Mouse (Mus musculus): ENCODE data around the gene Swap70.

Swap70 gene

DNA sequence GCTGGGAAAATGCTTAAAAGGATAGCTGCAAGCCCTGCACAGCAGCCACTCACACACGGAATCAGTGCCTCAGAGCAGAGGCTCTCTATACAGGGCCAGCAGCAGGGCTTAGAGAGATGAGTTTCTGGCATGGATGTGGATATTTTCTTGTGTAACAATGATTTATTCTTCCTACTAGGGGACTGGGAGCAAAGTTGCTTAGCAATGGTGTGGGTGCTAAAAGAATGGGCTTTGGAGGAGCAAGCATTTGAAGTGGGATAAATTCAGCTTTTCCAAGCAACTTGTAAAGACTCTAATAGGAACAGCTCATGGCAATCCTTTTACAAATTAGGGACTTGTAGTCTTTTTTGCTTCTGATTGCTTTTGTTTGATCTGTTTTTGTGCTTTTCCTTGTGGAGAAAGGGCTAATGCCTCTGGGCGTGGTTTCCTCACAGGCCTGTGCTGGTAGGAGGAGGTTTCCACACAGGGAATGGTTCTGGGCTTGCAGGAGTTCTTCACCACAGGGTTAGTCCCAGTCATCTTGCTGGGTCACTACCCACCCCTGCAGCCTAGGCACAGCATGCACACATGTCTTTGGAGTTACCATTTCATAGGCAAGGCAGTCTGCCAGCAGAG lies 16.4 kb downstream of the Swap70 start:
- DNase-seq (ENCODE audit: low read depth, low spot score): peak; percentile 22

- no peak for DNase-seq (ENCODE audit: low read depth, low spot score)
Measured at GRCm38 (mm10) chr7:110239590-110239989, 18.1 kb downstream of the Swap70 start.

GRCm38 (mm10) chr7:110241472-110242289 lies 20.2 kb downstream of the Swap70 start:
- DNase-seq (ENCODE audit: low read depth, low spot score): no peak

DNA sequence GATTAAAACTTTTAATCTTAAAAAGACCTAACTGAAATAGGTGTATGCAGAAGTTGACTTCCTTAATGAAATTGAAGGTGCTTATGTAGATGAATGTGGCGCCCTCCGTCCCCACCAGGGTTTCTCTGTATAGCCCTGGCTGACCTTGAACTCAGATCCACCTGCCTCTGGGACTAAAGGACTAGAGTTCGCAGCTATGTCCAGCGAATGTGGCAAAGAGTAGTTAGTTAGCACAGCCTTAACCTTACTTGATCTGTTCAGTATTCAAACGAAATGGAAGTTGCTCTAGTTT lies 20.7 kb downstream of the Swap70 start:
- no peak for DNase-seq (ENCODE audit: low read depth, low spot score)

DNA sequence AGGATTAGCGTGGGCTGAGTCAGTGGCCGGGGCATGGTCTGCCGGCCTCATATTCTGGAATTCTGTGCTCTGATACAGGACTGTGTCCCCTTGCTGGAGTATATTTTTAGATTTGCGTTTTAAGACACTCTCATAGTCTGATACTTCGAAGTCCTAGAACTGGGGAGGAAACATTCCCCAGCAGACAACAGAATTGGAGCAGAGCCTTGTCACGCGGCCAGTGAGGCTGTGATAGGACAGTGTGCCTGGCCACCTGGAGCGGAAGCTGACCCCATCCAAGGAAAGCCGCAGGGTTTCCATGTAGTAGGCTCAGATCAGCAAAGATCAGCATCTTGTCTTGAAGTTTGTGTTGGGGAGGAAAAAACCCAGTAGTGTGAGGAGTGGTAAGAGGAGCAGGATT lies 23.6 kb downstream of the Swap70 start:
- DNase-seq (ENCODE audit: low read depth, low spot score): no peak

DNA sequence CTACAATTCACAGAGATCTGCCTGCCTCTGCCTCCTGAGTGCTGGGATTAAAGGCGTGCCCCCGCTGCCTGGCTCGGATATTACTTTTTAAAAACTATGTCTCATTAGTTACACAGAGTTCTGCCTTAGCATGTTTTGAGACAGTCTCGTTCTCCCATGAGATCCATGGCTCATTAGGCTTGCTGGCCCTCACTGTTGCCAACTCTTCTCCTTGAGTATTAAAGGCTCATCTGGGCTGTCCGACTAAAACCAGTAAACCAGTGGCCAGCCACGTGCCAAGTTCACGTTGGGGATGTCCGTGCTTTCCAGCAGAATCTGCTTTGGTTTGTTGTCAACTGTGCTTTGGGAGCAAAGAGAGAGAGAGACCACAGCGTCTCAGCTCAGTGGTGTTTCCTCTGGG lies 25.0 kb downstream of the Swap70 start:
- no peak for DNase-seq (ENCODE audit: low read depth, low spot score)

DNA sequence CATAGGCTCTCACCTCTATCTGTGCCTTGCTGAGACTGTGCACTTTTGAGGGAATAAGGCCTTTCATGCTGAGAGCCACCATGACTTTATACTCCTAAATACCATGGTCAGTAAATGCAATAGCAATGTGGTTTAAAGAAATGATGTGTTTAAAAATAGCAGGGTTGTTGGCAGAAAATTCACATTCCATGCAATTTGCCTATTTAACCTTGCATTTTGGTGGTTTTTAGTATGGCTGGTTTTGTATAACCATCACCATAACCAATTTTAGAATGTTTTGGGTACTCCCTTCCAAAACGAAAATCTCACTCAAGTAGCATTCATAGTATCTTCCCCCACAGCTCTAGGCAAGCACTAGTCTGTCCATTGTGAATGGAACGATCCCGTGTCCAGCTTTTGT lies 26.3 kb downstream of the Swap70 start:
- no peak for DNase-seq (ENCODE audit: low read depth, low spot score)

- DNase-seq (ENCODE audit: low read depth, low spot score): no peak
Measured at GRCm38 (mm10) chr7:110248677-110249076, 27.2 kb downstream of the Swap70 start.

DNA sequence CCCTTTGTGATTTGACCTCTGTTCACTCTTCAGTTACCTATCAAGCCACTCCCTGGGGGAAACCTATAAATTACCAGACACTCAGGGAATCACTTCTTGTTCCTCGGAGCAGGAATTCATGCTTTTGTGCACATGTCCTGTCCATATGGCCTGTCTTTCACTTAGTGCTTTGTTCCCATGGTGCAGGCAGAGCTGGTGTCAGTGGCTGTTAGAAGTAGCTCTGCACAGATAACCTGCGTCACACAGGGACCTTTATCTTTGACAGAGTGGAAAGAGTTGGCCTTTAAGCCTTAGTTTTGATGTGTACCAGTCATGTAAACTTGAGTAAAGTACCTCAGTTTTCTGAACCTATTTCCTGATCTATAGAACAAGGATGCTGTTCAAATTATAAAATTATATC lies 32.4 kb downstream of the Swap70 start:
- no peak for DNase-seq (ENCODE audit: low read depth, low spot score)

DNA sequence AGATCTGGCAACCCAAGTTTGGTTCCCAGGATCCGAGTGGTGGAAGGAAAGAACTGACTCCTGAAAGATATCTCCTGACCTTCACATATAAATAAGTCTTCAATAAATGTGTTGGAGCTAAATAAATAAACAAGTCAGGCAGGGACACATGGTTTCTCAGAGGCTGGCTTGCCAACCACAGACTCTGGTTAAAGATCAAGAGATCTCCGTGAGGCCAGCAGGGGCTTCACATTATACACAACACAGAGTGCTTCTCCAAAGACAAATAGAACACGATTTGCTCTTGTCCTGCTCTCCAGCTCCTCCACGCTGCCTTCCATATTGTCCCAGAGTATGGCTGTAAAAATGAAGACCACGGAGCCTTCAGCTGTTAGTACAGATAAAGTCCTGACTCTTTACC lies 32.9 kb downstream of the Swap70 start:
- DNase-seq (ENCODE audit: low read depth, low spot score): no peak

- no peak for DNase-seq (ENCODE audit: low read depth, low spot score)
Measured at GRCm38 (mm10) chr7:110257059-110257458, 35.5 kb downstream of the Swap70 start.

DNA sequence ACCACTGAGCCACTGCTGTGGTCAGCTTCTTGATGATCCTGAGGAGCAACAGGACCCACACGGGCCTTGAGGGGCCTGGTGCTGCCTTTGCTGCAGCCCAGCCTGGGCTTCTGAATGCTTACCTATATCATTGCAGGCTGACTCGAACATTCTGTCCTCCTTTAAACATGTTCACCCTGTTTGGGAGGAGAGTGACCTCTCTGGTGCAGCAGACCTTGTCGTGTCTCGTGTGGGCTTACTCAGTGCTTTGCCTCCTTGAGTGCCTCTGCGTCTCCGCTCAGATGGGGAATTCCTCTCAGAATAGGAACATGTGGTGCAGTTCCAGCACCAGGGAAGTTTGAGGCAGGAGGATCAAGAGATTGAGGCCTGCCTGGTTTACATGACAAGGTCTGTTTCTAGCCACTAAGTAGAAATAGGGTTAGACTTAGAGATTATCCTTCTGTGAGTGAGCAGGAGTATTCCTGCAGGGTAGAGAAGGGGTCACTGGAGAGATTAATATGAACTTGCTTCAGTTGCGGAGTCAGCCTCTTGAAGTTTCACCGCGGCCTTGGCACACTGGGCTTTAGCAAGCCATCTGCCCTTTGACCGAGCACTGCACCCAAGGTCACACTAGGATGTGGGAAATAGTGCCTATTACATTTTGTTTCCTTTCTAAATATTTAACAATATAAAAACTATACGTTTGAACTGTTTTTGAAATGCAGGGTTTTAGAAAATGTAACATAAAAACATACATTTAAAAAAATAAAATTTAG lies 36.9 kb downstream of the Swap70 start:
- no peak for DNase-seq (ENCODE audit: low read depth, low spot score)

DNA sequence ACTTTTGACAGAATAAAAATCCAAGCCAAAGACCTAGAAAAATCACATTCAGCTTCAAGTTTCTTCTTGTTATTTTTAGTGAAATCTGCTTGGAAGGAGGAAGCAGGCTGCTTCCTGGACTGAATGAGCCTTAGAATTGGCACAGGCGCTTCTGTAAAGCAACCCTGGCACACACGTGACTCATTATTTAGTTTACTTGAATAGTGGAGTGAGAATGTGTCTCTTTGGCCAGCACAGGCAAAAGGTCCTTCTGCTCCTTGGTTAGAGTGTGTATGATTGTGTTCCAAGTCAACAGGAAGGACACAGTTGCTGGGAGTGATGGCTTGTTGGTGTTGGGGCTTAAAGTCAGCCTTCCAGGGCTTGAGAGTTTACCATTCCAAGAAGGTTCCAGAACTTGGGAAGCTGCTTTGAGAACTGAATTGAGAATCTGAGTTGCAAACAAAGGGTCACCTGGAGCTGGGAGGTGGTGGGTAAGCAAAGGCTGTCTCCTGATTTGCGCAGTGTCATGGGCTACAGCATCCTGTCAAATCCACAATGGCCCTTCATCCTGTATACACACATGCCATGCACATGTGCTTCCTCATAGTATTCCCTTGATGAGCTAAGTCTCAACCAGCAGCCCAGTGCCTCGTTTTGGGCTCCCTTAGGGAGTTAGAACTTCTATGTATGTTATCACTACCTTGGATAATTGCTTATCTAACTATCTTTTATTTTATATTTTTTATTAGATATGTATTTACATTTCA lies 38.6 kb downstream of the Swap70 start:
- DNase-seq (ENCODE audit: low read depth, low spot score): no peak

GRCm38 (mm10) chr7:110261807-110262206 lies 40.3 kb downstream of the Swap70 start:
- no peak for DNase-seq (ENCODE audit: low read depth, low spot score)

GRCm38 (mm10) chr7:110262661-110263060 lies 41.1 kb downstream of the Swap70 start:
- no peak for DNase-seq (ENCODE audit: low read depth, low spot score)

DNA sequence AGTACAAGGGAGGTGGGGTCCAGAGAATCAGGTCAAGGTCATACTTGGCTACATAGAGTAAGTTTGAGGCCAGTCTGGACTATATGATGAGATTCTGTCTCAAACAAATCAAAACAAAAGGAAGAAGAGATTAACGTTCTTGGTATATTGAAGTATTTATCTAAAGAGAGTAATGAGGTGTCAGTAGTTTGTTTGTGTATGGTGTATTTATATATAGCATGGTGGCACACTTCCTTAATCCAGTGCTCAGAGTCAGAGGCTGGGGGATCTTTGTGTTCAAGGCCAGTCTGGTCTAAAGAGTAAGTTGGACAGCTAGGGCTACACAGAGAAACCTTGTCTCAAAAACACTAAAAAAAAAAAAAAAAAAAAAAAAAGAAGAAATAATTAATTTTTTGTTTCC lies 42.0 kb downstream of the Swap70 start:
- DNase-seq (ENCODE audit: low read depth, low spot score): no peak

- peak; percentile 76 for DNase-seq (ENCODE audit: low read depth, low spot score)
Measured at GRCm38 (mm10) chr7:110265796-110266195, 44.3 kb downstream of the Swap70 start.

- DNase-seq (ENCODE audit: low read depth, low spot score): no peak
Measured at GRCm38 (mm10) chr7:110267014-110267413, 45.5 kb downstream of the Swap70 start.

- no peak for DNase-seq (ENCODE audit: low read depth, low spot score)
Measured at GRCm38 (mm10) chr7:110267994-110268393, 46.5 kb downstream of the Swap70 start.

DNA sequence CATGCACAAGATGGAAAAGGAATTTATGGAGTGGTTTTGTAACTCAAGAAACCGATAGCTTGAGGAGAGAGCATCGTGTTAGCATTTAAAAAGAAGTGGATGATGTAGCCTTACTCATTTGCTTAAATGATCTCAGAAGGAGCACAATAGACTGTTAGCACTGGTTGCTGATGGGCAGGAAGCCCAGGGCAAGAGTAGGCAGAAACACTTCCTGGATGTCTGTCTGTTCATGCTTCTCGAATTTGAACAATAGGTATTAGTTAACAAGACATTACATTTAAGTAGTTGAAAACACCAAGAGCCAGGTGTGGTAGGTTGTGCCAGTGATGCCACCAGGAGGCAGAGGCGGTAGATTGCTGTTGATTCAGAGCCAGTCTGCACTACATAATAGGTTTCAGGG lies 47.0 kb downstream of the Swap70 start:
- peak; percentile 14 for DNase-seq (ENCODE audit: low read depth, low spot score)

DNA sequence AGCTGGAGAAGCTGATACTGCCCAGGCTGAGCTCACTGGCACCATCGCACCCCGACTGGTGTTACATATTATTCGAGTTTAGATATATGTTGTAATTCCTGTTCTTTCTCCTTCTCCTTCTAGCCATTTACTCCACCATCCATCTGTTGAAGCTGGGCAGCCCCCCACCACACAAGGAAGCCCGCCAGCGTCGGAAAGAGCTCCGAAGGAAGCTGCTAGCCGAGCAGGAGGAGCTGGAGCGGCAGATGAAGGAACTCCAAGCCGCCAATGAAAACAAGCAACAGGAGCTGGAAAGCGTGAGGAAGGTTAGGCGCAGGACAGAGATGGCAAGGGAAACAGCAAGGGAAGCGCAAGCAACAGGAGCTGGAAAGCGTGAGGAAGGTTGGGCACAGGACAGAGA lies 48.3 kb downstream of the Swap70 start:
- no peak for DNase-seq (ENCODE audit: low read depth, low spot score)

DNA sequence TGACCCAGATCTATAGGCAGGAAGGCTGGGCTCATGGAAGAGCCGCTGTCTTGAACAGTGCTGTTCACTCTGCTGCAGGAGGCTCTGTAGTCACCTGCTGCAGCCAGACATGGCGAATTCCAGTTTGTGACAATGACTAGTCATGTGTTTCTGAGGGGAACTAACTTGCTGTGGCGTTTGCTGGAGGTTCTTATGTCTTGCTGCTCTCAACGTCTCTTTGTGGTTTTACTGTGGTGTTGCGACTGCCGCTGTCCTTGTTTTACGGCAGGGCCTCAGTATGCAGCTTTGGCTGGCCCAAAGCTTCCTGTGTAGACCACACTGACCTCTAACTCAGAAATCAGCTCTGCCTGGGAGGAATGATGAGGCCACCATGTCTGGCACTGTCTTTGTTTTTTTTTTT lies 48.9 kb downstream of the Swap70 start:
- DNase-seq (ENCODE audit: low read depth, low spot score): no peak

All from ES-CJ7 (cell line).